Mouse (Mus musculus) midbrain, embryonic 14.5 days (tissue): ENCODE measurements around the gene Pip4k2b. TPM values are rescaled to one million over a fixed set of nuclear protein-coding genes. Genes with fewer than 3 reads are reported as not detected.
"Not testable (repeated sequence)": the region's sequence is repeated elsewhere in the genome, so short reads cannot be mapped to it uniquely, and the experiment has no call there.

Experiments
- ATAC-seq: fragments of 200-750 bp; cut with Nextera tagmentation; 2 replicates; pipeline ENCODE4 v1.8.0; 2017; ENCODE audit warnings: moderate number of reproducible peaks, moderate library complexity; ENCODE audit not compliant: low FRiP score, low TSS enrichment
- DNase-seq: peaks from one replicate; pipeline ENCODE4 v3.0.0-alpha.2; 2015
- H3K27ac ChIP-seq: fragments of 300-500 bp; sonication (generic); replicated peaks from 2 replicates; pipeline ENCODE4 v1.5.1; 2014; ENCODE audit warnings: mild to moderate bottlenecking, low read depth, low read length, moderate library complexity
- H3K27me3 ChIP-seq: fragments of 300-500 bp; sonication (generic); 2 replicates; pipeline ENCODE4 v1.6.1; 2014; ENCODE audit warnings: low read length, control low read depth, mixed read lengths; ENCODE audit not compliant: control insufficient read depth, insufficient read depth
- H3K36me3 ChIP-seq: fragments of 300-500 bp; sonication (generic); 2 replicates; pipeline ENCODE4 v1.6.1; 2014; ENCODE audit warnings: low read length, control low read depth; ENCODE audit not compliant: control insufficient read depth, insufficient read depth
- H3K4me1 ChIP-seq: fragments of 300-500 bp; sonication (generic); 2 replicates; pipeline ENCODE4 v1.6.1; 2014; ENCODE audit warnings: mild to moderate bottlenecking, antibody characterized with exemption, low read length, control low read depth; ENCODE audit not compliant: control insufficient read depth, insufficient read depth
- H3K4me2 ChIP-seq: fragments of 300-500 bp; sonication (generic); 2 replicates; pipeline ENCODE4 v1.6.1; 2014; ENCODE audit warnings: mild to moderate bottlenecking, low read length, moderate library complexity
- H3K4me3 ChIP-seq: fragments of 300-500 bp; sonication (generic); replicated peaks from 2 replicates; pipeline ENCODE4 v1.5.1; 2014; ENCODE audit warnings: low read depth, low read length
- H3K9ac ChIP-seq: fragments of 300-500 bp; sonication (generic); replicated peaks from 2 replicates; pipeline ENCODE4 v1.6.1; 2014; ENCODE audit warnings: mild to moderate bottlenecking, low read length, moderate library complexity
- H3K9me3 ChIP-seq: fragments of 300-500 bp; sonication (generic); 2 replicates; pipeline ENCODE4 v1.6.1; 2016; ENCODE audit warnings: low read length, control low read depth, mixed read lengths; ENCODE audit not compliant: control insufficient read depth
- WGBS: fragments of 180-500 bp; shearing (Covaris S2); extraction: QIAGEN DNeasy Blood & Tissue Kit; methylation state at CpG from one replicate; pipeline ENCODE4 v1.1.7; 2014; 5-methylcytosine and 5-hydroxymethylcytosine counted together
- polyA plus RNA-seq: library from polyadenylated mRNA; unstranded; fragments of >200 nt; fragmentation: Nextera tagmentation; extraction: Ambion mirVana; gene quantifications from 2 replicates; pipeline ENCODE4 v1.2.1, GENCODE M21; 2014

The Pip4k2b gene
- polyA plus RNA-seq, 1 experiment from 2014 or later, result 4.8 TPM

- peak overlapping the region; percentile 76 for H3K4me3 ChIP-seq
- H3K9me3 ChIP-seq, result no peaks in the 10 kb centered on the region
- peak overlapping the region; percentile 83 for H3K9ac ChIP-seq
- no peak for ATAC-seq
- H3K27me3 ChIP-seq, result no peaks in the 10 kb centered on the region
- peaks cover 25% of the 10 kb centered on the region for H3K36me3 ChIP-seq
- peak overlapping the region; percentile 63 for H3K4me2 ChIP-seq
- WGBS, result 42% methylated on average over 9 of the region's 9 CpGs
- H3K4me1 ChIP-seq, result peaks cover 18% of the 10 kb centered on the region
- H3K27ac ChIP-seq, result no peak overlapping the region
- peak; percentile 11 for DNase-seq
Observed at GRCm38 (mm10) chr11:97743423-97743822, 1.1 kb downstream of the Pip4k2b start.

GRCm38 (mm10) chr11:97742591-97742990 is 1.9 kb downstream of the Pip4k2b start:
- Histone ChIP-seq H3K27me3 (no peaks in the 10 kb centered on the region), H3K9ac (peak overlapping the region; percentile 83; the same call in 1 of the 2 replicates)
- WGBS, result 64% methylated on average over 9 of the region's 9 CpGs

DNA sequence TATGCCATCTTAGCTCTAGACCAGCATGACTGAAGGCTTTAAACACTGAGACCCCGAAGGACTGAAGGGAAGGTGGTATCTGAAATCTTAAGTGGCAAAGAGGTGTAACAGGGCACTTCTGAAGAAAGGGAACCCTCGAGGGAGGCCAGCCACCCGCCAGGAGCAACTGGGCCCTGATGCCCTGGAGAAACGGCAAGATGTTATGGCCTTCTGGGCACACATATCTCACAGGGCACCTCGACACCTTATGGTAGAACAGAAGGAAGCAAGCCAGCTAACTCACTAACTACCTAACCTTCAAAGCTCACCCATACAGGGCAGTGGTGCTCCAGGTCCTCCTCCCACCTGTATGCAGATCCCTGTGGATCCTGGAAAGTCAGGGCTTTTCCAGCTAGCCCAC is 2.3 kb downstream of the Pip4k2b start:
- ATAC-seq (no peak), DNase-seq (no peak)
- peak overlapping the region; percentile 76; the same call in 1 of the 2 replicates for H3K4me3 ChIP-seq
- WGBS, result 98% methylated on average over 5 of the region's 5 CpGs
- no peak overlapping the region for H3K27ac ChIP-seq
- H3K27me3 ChIP-seq, result no peaks in the 10 kb centered on the region
- H3K4me1 ChIP-seq, result peaks cover 18% of the 10 kb centered on the region
- H3K36me3 ChIP-seq, result peaks cover 13% of the 10 kb centered on the region
- H3K9ac ChIP-seq, result no peak overlapping the region
- H3K4me2 ChIP-seq, result peak overlapping the region; percentile 63
- H3K9me3 ChIP-seq, result no peaks in the 10 kb centered on the region

More at GRCm38 (mm10) chr11:97742591-97742990, 1.9 kb downstream of the Pip4k2b start:
- DNase-seq, result no peak
- H3K27ac ChIP-seq, result no peak overlapping the region
- H3K4me2 ChIP-seq, result peak overlapping the region; percentile 63
- no peaks in the 10 kb centered on the region for H3K9me3 ChIP-seq
- H3K4me1 ChIP-seq, result peaks cover 18% of the 10 kb centered on the region
- H3K36me3 ChIP-seq, result peaks cover 17% of the 10 kb centered on the region
- H3K4me3 ChIP-seq, result peak overlapping the region; percentile 76
- ATAC-seq, result no peak

DNA sequence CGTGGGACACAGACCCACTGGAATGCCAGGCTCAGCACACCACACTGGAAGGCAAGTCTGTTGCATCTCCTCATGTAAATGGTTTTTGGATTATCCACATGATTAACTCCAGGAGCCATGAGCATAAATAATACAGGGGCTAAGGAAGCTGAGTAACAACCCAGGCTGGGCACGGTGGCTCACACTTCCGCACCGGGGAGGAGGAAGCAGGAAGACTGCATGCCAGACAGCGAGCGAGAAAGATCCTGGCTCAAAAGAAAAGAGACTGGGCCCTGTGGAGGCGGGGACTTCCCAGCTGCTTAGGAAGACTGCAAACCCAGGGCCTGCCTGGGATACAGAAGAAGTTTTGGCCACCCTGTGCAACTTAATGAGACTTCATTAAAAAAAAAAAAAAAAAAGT is 4.3 kb downstream of the Pip4k2b start:
- no peak for ATAC-seq
- Histone ChIP-seq H3K36me3 (no peaks in the 10 kb centered on the region), H3K4me2 (no peak overlapping the region), H3K4me3 (no peak overlapping the region), H3K9ac (no peak overlapping the region), H3K4me1 (peaks cover 18% of the 10 kb centered on the region), H3K27ac (no peak overlapping the region), H3K9me3 (no peaks in the 10 kb centered on the region), H3K27me3 (no peaks in the 10 kb centered on the region)
- 39% methylated on average over 7 of the region's 7 CpGs for WGBS
- no peak for DNase-seq

DNA sequence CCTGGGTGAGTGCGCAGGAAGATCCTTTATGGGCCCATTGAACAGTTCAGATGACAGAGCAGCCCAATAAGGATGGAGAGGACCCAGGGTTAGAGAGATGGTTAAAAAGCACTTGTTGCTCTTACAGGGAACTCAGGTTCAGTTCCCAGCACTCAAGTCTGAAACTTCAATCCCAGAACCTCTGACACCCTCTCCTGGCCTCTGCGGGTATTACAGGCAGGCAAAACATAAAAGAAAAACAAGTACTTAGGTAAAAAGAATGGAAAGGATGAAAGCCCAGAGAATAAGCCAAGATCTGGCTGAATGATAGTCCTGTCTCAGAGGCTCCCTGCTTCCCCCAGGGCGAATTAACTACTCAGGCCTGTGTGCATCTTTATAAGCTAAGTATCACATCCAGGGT is 5.3 kb downstream of the Pip4k2b start:
- no peak overlapping the region for H3K27ac ChIP-seq
- H3K4me3 ChIP-seq, result no peak overlapping the region
- no peaks in the 10 kb centered on the region for H3K9me3 ChIP-seq
- ATAC-seq, result no peak
- H3K9ac ChIP-seq, result no peak overlapping the region
- peaks cover 18% of the 10 kb centered on the region for H3K4me1 ChIP-seq
- H3K36me3 ChIP-seq, result no peaks in the 10 kb centered on the region
- H3K4me2 ChIP-seq, result no peak overlapping the region
- 94% methylated on average over 3 of the region's 3 CpGs for WGBS
- H3K27me3 ChIP-seq, result no peaks in the 10 kb centered on the region
- DNase-seq, result no peak

DNA sequence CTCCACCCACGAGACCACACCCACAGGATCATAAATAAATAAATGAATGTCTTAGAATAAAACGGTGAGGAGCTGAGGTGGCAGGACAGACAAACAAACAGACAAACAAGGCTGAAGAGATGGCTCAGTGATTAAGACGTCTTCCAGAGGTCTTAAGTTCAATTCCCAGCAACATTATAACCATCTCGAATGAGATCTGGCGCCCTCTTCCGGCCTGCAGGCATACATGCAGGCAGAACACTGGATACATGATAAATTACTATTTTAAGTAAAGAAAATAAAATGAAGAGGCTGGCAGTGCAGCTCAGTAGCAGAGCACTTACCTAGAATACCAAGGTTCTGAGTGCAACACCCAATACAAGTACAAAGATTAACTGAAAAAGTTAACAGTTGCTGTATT is 5.8 kb downstream of the Pip4k2b start:
- WGBS, result 66% methylated on average over 6 of the region's 6 CpGs
- H3K4me2 ChIP-seq, result no peak overlapping the region
- no peaks in the 10 kb centered on the region for H3K36me3 ChIP-seq
- H3K4me3 ChIP-seq, result no peak overlapping the region
- H3K27ac ChIP-seq, result no peak overlapping the region
- H3K27me3 ChIP-seq, result no peaks in the 10 kb centered on the region
- H3K9ac ChIP-seq, result no peak overlapping the region
- peak; percentile 26 for DNase-seq
- H3K4me1 ChIP-seq, result peaks cover 18% of the 10 kb centered on the region
- no peaks in the 10 kb centered on the region for H3K9me3 ChIP-seq
- no peak for ATAC-seq

DNA sequence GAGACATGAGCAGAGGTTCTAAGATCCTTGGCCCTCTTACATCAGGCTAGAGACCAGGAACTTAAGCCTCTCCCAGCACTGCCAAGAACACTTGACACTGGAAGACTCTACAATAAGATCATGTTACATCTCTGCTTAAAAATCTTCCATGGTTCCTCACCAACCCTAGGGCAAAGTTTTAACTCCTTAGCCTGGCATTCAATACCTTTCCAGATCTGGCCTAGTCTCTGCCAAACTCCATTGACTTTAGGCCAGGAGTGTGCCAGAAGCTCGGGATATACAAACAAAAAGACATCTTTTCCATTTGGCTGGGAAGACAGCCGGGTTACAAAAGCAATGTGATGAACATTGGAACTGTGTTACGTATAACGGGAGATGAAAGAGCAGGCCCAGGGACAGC is 6.9 kb downstream of the Pip4k2b start:
- Histone ChIP-seq H3K27ac (no peak overlapping the region), H3K4me1 (peaks cover 7% of the 10 kb centered on the region), H3K9me3 (no peaks in the 10 kb centered on the region), H3K36me3 (no peaks in the 10 kb centered on the region), H3K9ac (no peak overlapping the region), H3K4me3 (no peak overlapping the region), H3K27me3 (no peaks in the 10 kb centered on the region), H3K4me2 (no peak overlapping the region)
- 81% methylated on average over 4 of the region's 4 CpGs for WGBS
- ATAC-seq, result no peak
- DNase-seq, result no peak

DNA sequence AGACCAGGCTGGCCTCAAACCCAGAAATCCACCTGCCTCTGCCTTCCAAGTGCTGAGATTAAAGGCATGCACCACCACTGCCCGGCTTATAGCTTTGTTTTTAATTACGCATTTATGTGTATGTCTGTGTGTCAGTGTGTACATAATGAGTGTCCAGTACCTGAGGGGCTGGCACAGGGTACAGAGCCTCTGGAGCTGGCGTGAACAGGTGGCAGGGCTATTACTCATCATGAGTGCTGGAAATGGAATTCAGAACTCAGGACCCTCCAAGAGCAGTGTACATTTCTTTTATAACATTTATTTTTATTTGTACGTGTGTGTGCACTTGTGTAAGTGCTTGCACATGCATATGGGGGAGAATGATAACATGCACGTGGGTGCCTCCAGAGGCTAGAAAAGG is 7.9 kb downstream of the Pip4k2b start:
- Histone ChIP-seq H3K27me3 (no peaks in the 10 kb centered on the region), H3K36me3 (peaks cover 7% of the 10 kb centered on the region), H3K9ac (no peak overlapping the region), H3K27ac (no peak overlapping the region), H3K4me2 (no peak overlapping the region), H3K9me3 (no peaks in the 10 kb centered on the region), H3K4me3 (no peak overlapping the region), H3K4me1 (no peaks in the 10 kb centered on the region)
- 92% methylated on average over 5 of the region's 5 CpGs for WGBS
- ATAC-seq, result no peak
- no peak for DNase-seq

DNA sequence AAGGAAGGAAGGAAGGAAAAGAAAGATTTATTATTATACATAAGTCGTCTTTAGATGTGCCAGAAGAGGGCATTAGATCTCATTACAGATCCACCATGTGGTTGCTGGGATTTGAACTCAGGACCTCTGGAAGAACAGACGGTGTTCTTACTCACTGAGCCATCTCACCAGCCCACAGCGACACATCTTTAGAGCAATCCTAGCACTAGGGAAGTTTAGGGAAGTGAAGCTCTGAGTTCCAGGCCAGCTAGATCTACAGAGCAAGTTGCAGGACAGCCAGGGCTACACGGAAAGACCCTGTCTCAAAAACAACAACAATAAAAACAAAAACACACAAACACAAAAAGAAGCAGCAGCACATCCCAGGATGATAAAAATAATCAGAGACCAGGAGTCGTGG is 9.7 kb downstream of the Pip4k2b start:
- ATAC-seq, H3K27ac ChIP-seq, H3K4me1 ChIP-seq, H3K27me3 ChIP-seq, H3K4me3 ChIP-seq, H3K9me3 ChIP-seq, H3K4me2 ChIP-seq, DNase-seq, H3K9ac ChIP-seq: not testable (repeated sequence)
- peaks cover 23% of the 10 kb centered on the region for H3K36me3 ChIP-seq
- 93% methylated on average over 5 of the region's 5 CpGs for WGBS
